Mouse (Mus musculus): ENCODE data around the gene Il6st. TPM values are rescaled to one million over a fixed set of nuclear protein-coding genes. Genes with fewer than 3 reads are reported as not detected.

Il6st gene
- polyA plus RNA-seq, 1 experiment from 2014 or later = 50.0 TPM

DNA sequence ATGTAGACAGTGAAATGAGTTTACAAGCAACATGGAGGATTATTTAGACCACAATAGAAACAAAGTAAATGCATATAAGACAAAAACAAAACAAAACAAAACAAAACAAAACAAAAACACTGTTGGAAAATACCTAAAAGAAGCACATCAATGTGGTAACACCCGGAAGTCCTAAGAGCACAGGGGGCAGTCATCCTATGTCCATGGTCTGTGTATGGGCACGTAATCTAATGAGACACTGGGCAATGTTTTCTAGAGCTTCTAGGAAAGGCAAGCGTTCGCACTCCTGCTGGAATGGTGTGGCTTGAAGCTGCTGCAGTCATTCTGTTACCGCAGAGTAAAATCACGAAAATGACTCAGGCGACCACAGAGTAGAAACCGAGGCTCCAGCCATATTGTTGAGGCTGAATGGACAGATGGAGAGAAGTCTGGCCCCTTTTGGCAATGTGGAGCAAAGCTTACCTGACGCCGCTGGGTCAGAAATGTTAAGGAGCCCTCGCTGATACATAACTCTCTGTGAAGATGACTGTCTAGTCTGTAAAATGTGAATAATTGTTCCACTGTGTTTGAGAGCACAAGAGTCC is 5.3 kb upstream of the Il6st start:
- Histone ChIP-seq H3K4me1 (ENCODE audit: control insufficient read depth, insufficient read depth, low read length) (peaks cover 8% of the 10 kb centered on the region), H3K9ac (ENCODE audit: low read depth, low read length) (no peak overlapping the region), H3K4me3 (ENCODE audit: low read depth, low read length) (no peak overlapping the region), H3K4me2 (no peak overlapping the region), H3K27me3 (ENCODE audit: control insufficient read depth, insufficient read depth, low read length) (no peaks in the 10 kb centered on the region), H3K27ac (ENCODE audit: low read depth, low read length) (no peak overlapping the region), H3K9me3 (replicated peaks; ENCODE audit: control insufficient read depth, low read length) (no peaks in the 10 kb centered on the region), H3K36me3 (ENCODE audit: control insufficient read depth, insufficient read depth, low read length) (no peaks in the 10 kb centered on the region)
- ATAC-seq (replicated peaks; ENCODE audit: insufficient number of reproducible peaks, low FRiP score, low TSS enrichment) = no peak
- 90% methylated on average over 11 of the region's 11 CpGs for WGBS (ENCODE audit: insufficient replicate concordance)

DNA sequence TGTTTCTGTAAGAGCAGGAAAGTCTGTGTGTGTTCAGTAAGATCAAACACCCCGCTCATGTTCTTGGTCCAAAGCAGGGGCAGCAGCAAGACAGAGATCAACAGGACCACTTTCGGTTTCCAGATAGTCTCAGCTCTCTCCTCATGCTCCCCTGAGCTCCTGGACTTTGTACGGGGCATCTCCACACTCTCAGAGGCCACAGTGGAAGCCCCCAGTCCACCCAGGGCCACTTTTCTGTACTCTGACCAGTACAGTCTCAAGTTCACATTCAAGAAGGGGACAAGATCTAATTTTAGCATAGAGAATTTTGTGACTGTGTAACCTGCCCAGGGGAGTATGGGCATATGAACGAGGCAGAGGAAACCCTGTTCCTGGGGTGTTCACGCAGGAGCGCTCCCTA is 3.9 kb upstream of the Il6st start:
- Histone ChIP-seq H3K36me3 (ENCODE audit: control insufficient read depth, insufficient read depth, low read length) (no peaks in the 10 kb centered on the region), H3K9ac (ENCODE audit: low read depth, low read length) (0 out of 2 replicates have a peak overlapping the region, but pooled peaks have one; percentile 34)

DNA sequence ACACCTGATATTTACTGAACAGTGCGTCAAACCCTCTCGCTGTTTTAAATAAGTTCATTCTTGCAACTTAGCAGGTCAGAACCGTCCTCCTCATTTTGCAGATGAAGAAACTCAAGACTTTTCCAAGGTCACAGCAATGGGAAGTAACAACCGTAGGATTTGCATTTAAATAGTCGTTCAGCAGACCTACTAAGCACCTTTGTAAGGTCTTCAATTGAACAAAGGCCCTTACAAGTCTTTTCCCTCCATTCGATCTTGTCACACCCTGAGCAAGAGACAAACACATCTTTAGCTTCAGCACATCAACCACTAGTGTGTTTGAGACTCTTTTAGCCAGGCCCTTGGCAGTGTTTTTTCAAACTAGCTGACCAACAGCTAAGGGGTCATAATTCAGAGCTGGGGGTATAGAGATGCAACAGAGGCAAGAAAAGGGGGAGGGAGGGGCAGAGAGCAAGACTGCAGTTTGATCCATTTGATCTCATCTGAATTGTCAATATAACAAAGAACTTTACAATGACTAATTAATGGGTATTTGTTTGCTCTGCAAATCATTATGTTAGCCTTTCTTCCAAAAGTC is 1.4 kb upstream of the Il6st start:
- no peaks in the 10 kb centered on the region for H3K9me3 ChIP-seq (replicated peaks; ENCODE audit: control insufficient read depth, low read length)
- peaks cover 24% of the 10 kb centered on the region for H3K4me1 ChIP-seq (ENCODE audit: control insufficient read depth, insufficient read depth, low read length)
- H3K4me3 ChIP-seq (ENCODE audit: low read depth, low read length) = no peak overlapping the region
- no peaks in the 10 kb centered on the region for H3K27me3 ChIP-seq (ENCODE audit: control insufficient read depth, insufficient read depth, low read length)
- ATAC-seq (replicated peaks; ENCODE audit: insufficient number of reproducible peaks, low FRiP score, low TSS enrichment) = no peak
- WGBS (ENCODE audit: insufficient replicate concordance) = 75% methylated on average over 6 of the region's 6 CpGs
- no peak overlapping the region for H3K4me2 ChIP-seq
- H3K36me3 ChIP-seq (ENCODE audit: control insufficient read depth, insufficient read depth, low read length) = no peaks in the 10 kb centered on the region
- no peak overlapping the region for H3K27ac ChIP-seq (ENCODE audit: low read depth, low read length)
- no peak overlapping the region for H3K9ac ChIP-seq (ENCODE audit: low read depth, low read length)

More for the DNA sequence above, 3.9 kb upstream of the Il6st start:
- Histone ChIP-seq H3K4me1 (ENCODE audit: control insufficient read depth, insufficient read depth, low read length) (peaks cover 8% of the 10 kb centered on the region), H3K27ac (ENCODE audit: low read depth, low read length) (peak overlapping the region; percentile 10; the same call in 1 of the 2 replicates), H3K27me3 (ENCODE audit: control insufficient read depth, insufficient read depth, low read length) (no peaks in the 10 kb centered on the region), H3K4me3 (ENCODE audit: low read depth, low read length) (no peak overlapping the region), H3K4me2 (no peak overlapping the region), H3K9me3 (replicated peaks; ENCODE audit: control insufficient read depth, low read length) (no peaks in the 10 kb centered on the region)
- ATAC-seq (replicated peaks; ENCODE audit: insufficient number of reproducible peaks, low FRiP score, low TSS enrichment) = no peak
- WGBS (ENCODE audit: insufficient replicate concordance) = 64% methylated on average over 6 of the region's 6 CpGs

DNA sequence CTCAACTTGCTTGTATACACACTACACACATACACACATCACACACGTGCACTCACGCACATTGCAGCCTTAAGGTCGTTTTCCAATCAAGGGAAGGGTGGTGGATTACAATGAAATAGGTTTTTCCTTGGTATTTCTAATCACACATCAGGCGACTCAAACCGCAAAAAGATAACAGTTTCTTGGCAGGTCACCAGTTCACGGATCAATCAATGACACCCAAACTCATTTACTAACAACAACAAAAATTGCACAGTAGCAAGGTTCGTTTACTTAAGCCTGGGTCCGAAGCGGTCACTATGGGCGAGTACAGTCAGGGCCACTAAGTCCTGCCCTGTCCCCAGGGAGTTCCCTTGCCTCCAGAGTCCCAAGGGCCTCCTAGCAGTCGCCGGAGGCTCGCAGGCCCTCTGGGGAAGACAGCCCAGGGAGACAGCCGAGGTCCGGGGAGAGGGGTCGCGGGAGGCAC is 500 bp upstream of the Il6st start:
- peak; percentile 73 for ATAC-seq (replicated peaks; ENCODE audit: insufficient number of reproducible peaks, low FRiP score, low TSS enrichment)

DNA sequence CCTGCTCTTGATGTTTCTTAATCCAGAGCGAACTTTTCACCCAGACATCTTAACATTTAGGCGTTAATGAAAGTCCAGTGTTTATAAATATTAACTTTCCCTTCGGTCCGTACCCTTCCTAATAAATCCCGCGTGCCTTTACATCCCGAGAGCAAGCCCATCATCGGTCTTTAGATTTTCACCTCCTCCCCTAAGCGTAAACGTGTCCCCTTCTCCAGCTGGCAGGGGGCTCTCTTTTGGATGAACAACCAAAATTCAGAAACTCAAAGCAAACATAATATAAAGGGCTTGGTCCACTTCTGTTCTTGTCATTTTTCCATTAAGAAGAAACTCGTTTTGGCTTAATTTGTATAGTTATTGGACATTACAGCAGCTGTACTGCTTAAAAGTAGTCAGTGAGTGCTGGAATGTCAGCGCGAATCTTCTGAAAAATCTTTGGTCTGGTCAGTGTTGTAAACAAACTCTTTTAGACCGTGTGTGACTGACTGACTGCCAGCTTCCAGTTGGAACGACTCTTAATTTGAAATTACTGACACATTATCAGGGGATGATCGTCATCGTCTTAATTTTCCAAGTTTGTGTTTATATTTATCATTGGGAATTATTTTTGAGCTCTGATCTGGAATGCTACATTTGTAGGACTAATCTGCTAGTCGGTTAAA is 887 bp downstream of the Il6st start:
- no peak for ATAC-seq (replicated peaks; ENCODE audit: insufficient number of reproducible peaks, low FRiP score, low TSS enrichment)
- WGBS (ENCODE audit: insufficient replicate concordance) = 2% methylated on average over 18 of the region's 18 CpGs

More for the DNA sequence above, 500 bp upstream of the Il6st start:
- H3K9ac ChIP-seq (ENCODE audit: low read depth, low read length) = peak overlapping the region; percentile 87
- no peaks in the 10 kb centered on the region for H3K36me3 ChIP-seq (ENCODE audit: control insufficient read depth, insufficient read depth, low read length)
- H3K9me3 ChIP-seq (replicated peaks; ENCODE audit: control insufficient read depth, low read length) = no peaks in the 10 kb centered on the region
- H3K27ac ChIP-seq (ENCODE audit: low read depth, low read length) = peak overlapping the region; percentile 93
- peak overlapping the region; percentile 94 for H3K4me3 ChIP-seq (ENCODE audit: low read depth, low read length)
- H3K4me2 ChIP-seq = peak overlapping the region; percentile 80
- 2% methylated on average over 17 of the region's 17 CpGs for WGBS (ENCODE audit: insufficient replicate concordance)
- peaks cover 26% of the 10 kb centered on the region for H3K4me1 ChIP-seq (ENCODE audit: control insufficient read depth, insufficient read depth, low read length)
- H3K27me3 ChIP-seq (ENCODE audit: control insufficient read depth, insufficient read depth, low read length) = no peaks in the 10 kb centered on the region

DNA sequence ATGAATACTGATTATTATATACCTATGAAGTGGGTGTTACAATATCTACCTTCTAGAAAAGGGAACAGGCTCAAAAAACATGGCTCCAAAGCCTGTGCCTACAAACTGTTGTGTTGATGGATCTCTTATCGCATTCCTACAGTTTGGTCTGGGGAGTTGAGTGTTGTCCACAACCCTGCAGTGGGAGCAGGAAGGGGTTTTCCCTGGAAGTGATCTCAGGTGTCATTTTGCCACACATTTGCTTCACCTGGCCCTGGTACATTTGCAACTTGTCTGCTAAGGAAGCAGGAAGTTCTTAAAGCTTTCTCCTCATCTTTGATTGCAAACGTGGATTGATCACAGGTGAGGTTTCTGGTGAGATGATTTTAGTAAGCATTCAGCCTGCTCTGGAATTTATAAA is 1.7 kb downstream of the Il6st start:
- WGBS (ENCODE audit: insufficient replicate concordance) = 22% methylated on average over 2 of the region's 2 CpGs
- H3K27me3 ChIP-seq (ENCODE audit: control insufficient read depth, insufficient read depth, low read length) = no peaks in the 10 kb centered on the region
- peaks cover 21% of the 10 kb centered on the region for H3K4me1 ChIP-seq (ENCODE audit: control insufficient read depth, insufficient read depth, low read length)
- H3K27ac ChIP-seq (ENCODE audit: low read depth, low read length) = no peak overlapping the region
- ATAC-seq (replicated peaks; ENCODE audit: insufficient number of reproducible peaks, low FRiP score, low TSS enrichment) = no peak
- no peaks in the 10 kb centered on the region for H3K9me3 ChIP-seq (replicated peaks; ENCODE audit: control insufficient read depth, low read length)
- H3K4me3 ChIP-seq (ENCODE audit: low read depth, low read length) = peak overlapping the region; percentile 29
- H3K4me2 ChIP-seq = peak overlapping the region; percentile 80
- H3K9ac ChIP-seq (ENCODE audit: low read depth, low read length) = 0 out of 2 replicates have a peak overlapping the region, but pooled peaks have one; percentile 28
- H3K36me3 ChIP-seq (ENCODE audit: control insufficient read depth, insufficient read depth, low read length) = no peaks in the 10 kb centered on the region

More for the DNA sequence above, 887 bp downstream of the Il6st start:
- Histone ChIP-seq H3K27me3 (ENCODE audit: control insufficient read depth, insufficient read depth, low read length) (no peaks in the 10 kb centered on the region), H3K9me3 (replicated peaks; ENCODE audit: control insufficient read depth, low read length) (no peaks in the 10 kb centered on the region), H3K4me3 (ENCODE audit: low read depth, low read length) (peak overlapping the region; percentile 94), H3K4me1 (ENCODE audit: control insufficient read depth, insufficient read depth, low read length) (peaks cover 26% of the 10 kb centered on the region), H3K27ac (ENCODE audit: low read depth, low read length) (peak overlapping the region; percentile 93), H3K4me2 (peak overlapping the region; percentile 80), H3K36me3 (ENCODE audit: control insufficient read depth, insufficient read depth, low read length) (no peaks in the 10 kb centered on the region), H3K9ac (ENCODE audit: low read depth, low read length) (peak overlapping the region; percentile 96)

DNA sequence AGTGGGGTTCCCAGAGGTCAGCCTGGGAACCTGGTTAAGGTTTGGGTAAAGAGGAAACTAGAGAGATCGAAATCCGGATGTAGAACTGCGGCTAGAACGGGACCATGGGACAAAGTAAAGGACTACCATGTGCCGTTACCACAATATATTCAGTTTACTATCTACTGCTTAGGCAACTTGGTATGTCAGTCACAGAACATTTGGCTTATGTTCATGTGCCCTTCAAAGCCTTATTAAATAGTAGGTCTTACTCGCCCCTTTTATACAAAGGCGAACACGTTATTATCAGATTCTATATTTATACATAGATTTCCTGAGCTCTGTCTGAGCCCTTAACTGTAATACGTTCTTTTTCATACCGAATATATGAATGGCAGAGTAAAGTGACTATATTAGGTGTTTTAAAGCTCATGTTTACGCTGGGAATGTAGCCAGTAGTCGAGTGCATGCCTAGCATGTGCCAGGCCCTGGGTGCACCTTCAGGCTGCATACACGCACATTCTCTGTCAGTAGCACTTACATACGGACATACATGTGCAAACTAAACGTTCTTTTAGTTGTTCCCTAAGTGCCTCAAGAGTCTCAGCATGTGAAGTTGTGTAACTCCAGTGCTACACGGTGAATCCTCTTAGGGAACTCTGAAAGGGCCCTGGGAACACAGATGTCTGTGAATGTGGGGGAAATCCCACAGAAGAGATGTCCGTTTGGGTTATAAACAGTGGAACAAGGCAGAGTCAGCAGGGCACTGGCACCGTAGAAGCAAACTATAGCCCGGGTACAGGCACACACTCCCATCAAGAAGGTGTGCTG is 2.5 kb downstream of the Il6st start:
- H3K4me3 ChIP-seq (ENCODE audit: low read depth, low read length) = peak overlapping the region; percentile 29
- H3K27ac ChIP-seq (ENCODE audit: low read depth, low read length) = no peak overlapping the region
- no peaks in the 10 kb centered on the region for H3K27me3 ChIP-seq (ENCODE audit: control insufficient read depth, insufficient read depth, low read length)
- peaks cover 21% of the 10 kb centered on the region for H3K4me1 ChIP-seq (ENCODE audit: control insufficient read depth, insufficient read depth, low read length)
- 76% methylated on average over 19 of the region's 19 CpGs for WGBS (ENCODE audit: insufficient replicate concordance)
- no peak for ATAC-seq (replicated peaks; ENCODE audit: insufficient number of reproducible peaks, low FRiP score, low TSS enrichment)
- H3K4me2 ChIP-seq = peak overlapping the region; percentile 80
- no peak overlapping the region for H3K9ac ChIP-seq (ENCODE audit: low read depth, low read length)
- H3K36me3 ChIP-seq (ENCODE audit: control insufficient read depth, insufficient read depth, low read length) = no peaks in the 10 kb centered on the region
- no peaks in the 10 kb centered on the region for H3K9me3 ChIP-seq (replicated peaks; ENCODE audit: control insufficient read depth, low read length)

DNA sequence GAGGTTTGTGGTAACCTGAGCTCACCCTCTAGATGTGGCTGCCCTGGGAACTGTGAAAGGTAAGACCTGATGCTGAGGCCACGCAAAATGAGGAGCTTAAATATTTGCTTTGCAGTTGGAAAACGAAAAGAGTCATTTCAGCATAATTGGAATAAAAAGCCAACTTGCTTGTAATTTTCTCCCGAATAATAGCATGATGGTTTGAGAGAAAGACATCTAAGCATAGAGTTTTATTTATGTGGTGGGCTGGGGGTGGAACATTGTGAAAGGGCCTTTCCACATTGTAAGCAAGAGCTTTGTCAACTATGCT is 3.0 kb downstream of the Il6st start:
- H3K9ac ChIP-seq (ENCODE audit: low read depth, low read length) = no peak overlapping the region
- no peak overlapping the region for H3K4me3 ChIP-seq (ENCODE audit: low read depth, low read length)
- WGBS (ENCODE audit: insufficient replicate concordance) = 84% methylated on average over 3 of the region's 3 CpGs
- no peak for ATAC-seq (replicated peaks; ENCODE audit: insufficient number of reproducible peaks, low FRiP score, low TSS enrichment)
- H3K9me3 ChIP-seq (replicated peaks; ENCODE audit: control insufficient read depth, low read length) = no peaks in the 10 kb centered on the region
- no peaks in the 10 kb centered on the region for H3K27me3 ChIP-seq (ENCODE audit: control insufficient read depth, insufficient read depth, low read length)
- no peaks in the 10 kb centered on the region for H3K36me3 ChIP-seq (ENCODE audit: control insufficient read depth, insufficient read depth, low read length)
- H3K4me1 ChIP-seq (ENCODE audit: control insufficient read depth, insufficient read depth, low read length) = peaks cover 21% of the 10 kb centered on the region
- peak overlapping the region; percentile 14; the same call in 1 of the 2 replicates for H3K4me2 ChIP-seq
- H3K27ac ChIP-seq (ENCODE audit: low read depth, low read length) = no peak overlapping the region
